Mouse (Mus musculus) cerebellum, postnatal 4 days (tissue): ENCODE measurements at regions not wholly inside any gene's neighbourhood (a gene's known extent, or its start where the extent isn't known, plus 50 kb on each side); places are given as distances from the start of the nearest gene placed in this dataset.
A peak's percentile ranks its signal among the peaks of the same experiment; 100 is the strongest.
"Not testable (repeated sequence)": the region's sequence is repeated elsewhere in the genome, so short reads cannot be mapped to it uniquely, and the experiment has no call there.

Experiments used
- DNase-seq, 2 experiments: peaks; one replicate each; pipeline ENCODE4 v3.0.0; 2022; ENCODE audit warnings: low spot score in 2 of 2, mixed read lengths in 1 of 2

- DNase-seq, result no peak
Measured at GRCm38 (mm10) chr12:77852595-77853577, 341.2 kb upstream of the Gm6657 start.

- no peak for DNase-seq
Measured at GRCm38 (mm10) chr12:77854281-77855075, 339.6 kb upstream of the Gm6657 start.

- DNase-seq, result peak in 1 of 2 experiments; percentile 30
Measured at GRCm38 (mm10) chr12:77855796-77856195, 338.2 kb upstream of the Gm6657 start.

- DNase-seq, result peak in 1 of 2 experiments; percentile 28
Measured at GRCm38 (mm10) chr12:77857281-77857680, 336.8 kb upstream of the Gm6657 start.

- DNase-seq, result no peak
Measured at GRCm38 (mm10) chr12:77860769-77861557, 333.1 kb upstream of the Gm6657 start.

GRCm38 (mm10) chr12:77867947-77868495 is 326.0 kb upstream of the Gm6657 start:
- no peak for DNase-seq

GRCm38 (mm10) chr12:77869296-77869695 is 324.7 kb upstream of the Gm6657 start:
- no peak for DNase-seq

GRCm38 (mm10) chr12:77887335-77887734 is 306.7 kb upstream of the Gm6657 start:
- DNase-seq, result no peak

- no peak for DNase-seq
Measured at GRCm38 (mm10) chr12:77891452-77891851, 302.6 kb upstream of the Gm6657 start.

- DNase-seq, result no peak
Measured at GRCm38 (mm10) chr12:77894238-77894637, 299.8 kb upstream of the Gm6657 start.

GRCm38 (mm10) chr12:77895508-77895907 is 298.5 kb upstream of the Gm6657 start:
- no peak for DNase-seq

GRCm38 (mm10) chr12:77898974-77899373 is 295.1 kb upstream of the Gm6657 start:
- DNase-seq, result not testable (repeated sequence)

- no peak for DNase-seq
Measured at GRCm38 (mm10) chr12:77901254-77901653, 292.8 kb upstream of the Gm6657 start.

GRCm38 (mm10) chr12:77912863-77913554 is 281.0 kb upstream of the Gm6657 start:
- no peak for DNase-seq

- peak in 1 of 2 experiments; percentile 27 for DNase-seq
Measured at GRCm38 (mm10) chr12:77928729-77929128, 265.3 kb upstream of the Gm6657 start.

- no peak for DNase-seq
Measured at GRCm38 (mm10) chr12:77929571-77929970, 264.5 kb upstream of the Gm6657 start.

- DNase-seq, result no peak
Measured at GRCm38 (mm10) chr12:77943960-77944359, 250.1 kb upstream of the Gm6657 start.

GRCm38 (mm10) chr12:77949474-77950017 is 244.5 kb upstream of the Gm6657 start:
- DNase-seq, result peak in 1 of 2 experiments; percentile 15

- DNase-seq, result no peak
Measured at GRCm38 (mm10) chr12:77952492-77952891, 241.6 kb upstream of the Gm6657 start.

- no peak for DNase-seq
Measured at GRCm38 (mm10) chr12:77962631-77963030, 231.4 kb upstream of the Gm6657 start.
